ENCODE assay signal across 9 mouse cellular contexts in genomic region chr1:85598271-85599012, GRCm38 (mm10). TPM values are rescaled to one million over a fixed set of nuclear protein-coding genes. Genes with fewer than 3 reads are reported as not detected.
DNase-seq lines count a peak whose midpoint lies in the region; ATAC-seq and TF ChIP-seq lines count a peak whose summit lies in the region.
"Not testable (repeated sequence)": the region's sequence is repeated elsewhere in the genome, so short reads cannot be mapped to it uniquely, and the experiment has no call there.
"Had no signal": no experiment of that assay in that cellular context is flagged by ENCODE, and none has a peak within 500 bp of the region (broad histone marks: within the 10 kb centered on the region; RNA-seq: fewer than 3 reads in every experiment).

Gene Sp110 (minus strand): TSS chr1:85598817.

- TF ChIP-seq RAD21 in MEL (IDR thresholded peaks at IDR 0.05; ENCODE audit: low read depth, low read length): not testable (repeated sequence)

- WGBS in heart, embryonic 16.5 days: 60% methylated on average over 16 of the region's 17 CpGs
- WGBS in large intestine, adult 2 months: 57% methylated on average over 17 of the region's 17 CpGs
- WGBS in lung, adult 2 months: 53% methylated on average over 17 of the region's 17 CpGs

- peak; percentile 66; the same call in 1 of the 2 replicates for ATAC-seq in common myeloid progenitor, adult 5-6 weeks (replicated peaks; ENCODE audit: low read depth, poor library complexity, severe bottlenecking)
- ATAC-seq in heart, embryonic 16.5 days (replicated peaks; ENCODE audit: extremely low read depth, insufficient read depth, low FRiP score); megakaryocyte-erythroid progenitor cell, adult 5-6 weeks (replicated peaks; ENCODE audit: low FRiP score, low TSS enrichment, poor library complexity, severe bottlenecking): not testable (repeated sequence)

- not testable (repeated sequence) for H3K79me2 ChIP-seq in MEL (ENCODE audit: control insufficient read depth, insufficient read depth, low read length, poor library complexity)

- not testable (repeated sequence) for H3K4me1 ChIP-seq in MEL (ENCODE audit: control insufficient read depth in 1 of 2, insufficient read depth in 2 of 2, low read length in 2 of 2); heart, embryonic 16.5 days (ENCODE audit: control insufficient read depth, insufficient read depth, low read length); lung, adult 2 months (ENCODE audit: control insufficient read depth, insufficient read depth, low read length)

- not testable (repeated sequence) for TF ChIP-seq POLR2A in MEL (IDR thresholded peaks at IDR 0.05; ENCODE audit: control insufficient read depth in 1 of 2, insufficient read depth in 1 of 2, low read depth in 1 of 2, low read length in 2 of 2, poor library complexity in 1 of 2); lung, adult 2 months (IDR thresholded peaks at IDR 0.05; ENCODE audit: borderline replicate concordance, extremely low read depth, low read depth, low read length)

- not testable (repeated sequence) for H3K9me3 ChIP-seq in MEL (replicated peaks; ENCODE audit: insufficient read depth, low read length); heart, embryonic 16.5 days (replicated peaks; ENCODE audit: control insufficient read depth, low read length)

- 0 out of 2 replicates have a peak within 1 kb of the TSS, but pooled peaks have one; percentile 24 for H3K27ac ChIP-seq in MEL (ENCODE audit: control insufficient read depth, low read depth, low read length)
- not testable (repeated sequence) for H3K27ac ChIP-seq in heart, embryonic 16.5 days (ENCODE audit: low read length)

- H3K4me2 ChIP-seq in heart, embryonic 16.5 days (ENCODE audit: low read depth, low read length): not testable (repeated sequence)

- H3K36me3 ChIP-seq in MEL (ENCODE audit: control insufficient read depth in 1 of 2, insufficient read depth in 2 of 2, low read length in 2 of 2); heart, embryonic 16.5 days (ENCODE audit: control insufficient read depth, insufficient read depth): not testable (repeated sequence)

- peak within 1 kb of the TSS; percentile 56 for H3K9ac ChIP-seq in MEL (ENCODE audit: control insufficient read depth, low read depth, low read length, poor library complexity, severe bottlenecking)
- not testable (repeated sequence) for H3K9ac ChIP-seq in heart, embryonic 16.5 days (ENCODE audit: low read length)

- TF ChIP-seq EP300 in MEL (IDR thresholded peaks at IDR 0.05; ENCODE audit: low read depth in 1 of 2, low read length in 2 of 2): not testable (repeated sequence)

- TF ChIP-seq CTCF in MEL (IDR thresholded peaks at IDR 0.05 in 2 of 3, conservative IDR thresholded peaks at IDR 0.05 in 1 of 3; ENCODE audit: control insufficient read depth in 1 of 3, insufficient read depth in 1 of 3, low read depth in 2 of 3, low read length in 3 of 3, poor library complexity in 1 of 3, severe bottlenecking in 1 of 3); lung, adult 2 months (IDR thresholded peaks at IDR 0.05; ENCODE audit: insufficient read depth, low read length): not testable (repeated sequence)

- peak within 1 kb of the TSS; percentile 59 to 73 for H3K4me3 ChIP-seq in MEL (ENCODE audit: control insufficient read depth in 1 of 2, insufficient read depth in 1 of 2, low read depth in 2 of 2, low read length in 2 of 2)
- H3K4me3 ChIP-seq in heart, embryonic 16.5 days (ENCODE audit: low read length); lung, adult 2 months (replicated peaks; ENCODE audit: extremely low read depth, low read depth, low read length): not testable (repeated sequence)

- peak; percentile 50 for DNase-seq in MEL (ENCODE audit: low read depth, low spot score)
- DNase-seq in large intestine, adult 2 months (ENCODE audit: low read depth, low spot score); lung, adult 2 months; urinary bladder, adult 2 months (ENCODE audit: low spot score): not testable (repeated sequence)
- DNase-seq in spleen, postnatal 36 days (ENCODE audit: low spot score in 2 of 2): peak; percentile 51 to 64

- H3K27me3 ChIP-seq in MEL (ENCODE audit: control insufficient read depth in 1 of 2, insufficient read depth in 2 of 2, low read length in 2 of 2); heart, embryonic 16.5 days (ENCODE audit: control insufficient read depth, insufficient read depth, low read length): not testable (repeated sequence)

RNA-seq across cellular contexts. Expression of gene Sp110, which starts in this region (rescaled TPM):
- 8.6 and 12.7 TPM in 2 replicates for total RNA-seq in MEL (2012; rRNA removed)
- polyA plus RNA-seq in MEL (2012; ENCODE audit: insufficient read depth in 1 of 2, insufficient read length in 2 of 2, low read depth in 1 of 2, low replicate concordance in 2 of 2, missing spikeins in 1 of 2): 10 to 100 TPM in 1 of 2 experiments, not detected in 1; 13.7 TPM
- 116 and 120 TPM in 2 replicates for total RNA-seq in common myeloid progenitor, adult 5-6 weeks (2017)
- polyA plus RNA-seq in heart, embryonic 16.5 days (2015; fragmentation: Nextera tagmentation; extraction: Ambion mirVana): 6.3 and 14.1 TPM in 2 replicates
- 10.1 and 12.5 TPM in 2 replicates for polyA plus RNA-seq in large intestine, adult 2 months (2012; rRNA removed)
- 13.7 and 20.1 TPM in 2 replicates for polyA plus RNA-seq in lung, adult 2 months (2012; rRNA removed)
- 47.6 and 50.5 TPM in 2 replicates for total RNA-seq in megakaryocyte-erythroid progenitor cell, adult 5-6 weeks (2014; fragmentation: Nextera tagmentation)
- total RNA-seq in megakaryocyte-erythroid progenitor cell, adult 5-6 weeks (2017): 43.7 and 67.0 TPM in 2 replicates
- 20.4 and 22.2 TPM in 2 replicates for polyA plus RNA-seq in urinary bladder, adult 2 months (2012; rRNA removed)
- polyA plus RNA-seq: G1E had no signal
